Mouse (Mus musculus): ENCODE data around the gene Grtp1.

Gene Grtp1

DNA sequence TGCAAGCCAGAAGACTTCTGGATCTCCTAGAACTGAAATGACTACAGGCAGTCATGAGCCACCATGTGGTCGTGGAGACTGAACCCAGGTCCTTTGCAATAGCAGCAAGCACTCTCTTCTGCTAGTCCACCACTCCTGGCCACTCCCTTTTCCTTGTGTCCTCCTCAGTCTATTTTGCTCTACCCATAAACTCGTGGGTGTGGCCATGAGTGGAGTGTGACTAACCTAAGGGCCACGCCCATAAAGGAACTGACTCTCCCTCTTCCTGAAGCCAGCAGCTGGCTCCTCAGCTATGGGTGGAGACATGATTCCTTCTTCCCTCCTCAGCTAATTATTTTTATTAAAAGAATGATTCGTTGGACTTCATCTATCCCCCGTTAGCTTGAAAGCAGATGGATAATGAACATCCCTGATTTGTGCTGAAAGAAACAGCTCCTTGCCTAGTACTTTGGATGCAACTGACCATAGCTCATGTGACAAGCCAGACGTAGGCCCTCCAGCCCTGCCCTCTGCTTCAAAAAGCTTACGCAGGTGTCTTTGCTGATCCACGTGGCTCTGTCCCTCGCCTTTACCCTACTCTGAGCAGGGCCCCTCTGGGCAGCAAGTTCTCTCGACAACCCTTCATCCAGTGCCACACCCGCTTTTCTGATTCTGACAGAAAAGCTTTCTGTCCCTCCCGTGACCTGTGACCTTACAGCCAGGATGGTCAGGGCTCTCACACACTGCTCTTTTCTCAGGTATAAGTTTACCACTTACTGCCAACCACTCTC lies 4.1 kb upstream of the Grtp1 start:
- no peak for DNase-seq (ENCODE audit: low read depth, low spot score)

DNA sequence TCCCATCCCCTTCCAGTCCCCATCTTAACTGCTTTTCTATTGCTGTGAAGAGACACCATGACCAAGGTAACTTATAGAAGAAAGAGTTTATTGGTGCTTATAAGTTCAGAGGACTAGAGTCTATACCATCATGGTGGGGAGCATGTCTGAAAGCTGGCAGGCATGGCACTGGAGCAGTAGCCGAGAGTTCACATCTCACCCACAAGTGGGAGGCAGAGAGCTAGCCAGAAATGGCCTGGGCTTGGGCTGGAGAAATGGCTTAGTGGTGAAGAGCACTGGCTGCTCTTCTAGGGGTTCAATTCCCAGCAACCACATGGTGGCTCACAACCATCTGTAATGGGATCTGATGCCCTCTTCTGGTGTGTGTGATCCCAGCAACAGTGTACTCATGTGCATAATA lies 3.1 kb upstream of the Grtp1 start:
- DNase-seq (ENCODE audit: low read depth, low spot score): no peak

- DNase-seq (ENCODE audit: low read depth, low spot score): no peak
These were observed 2.4 kb upstream of the Grtp1 start for GRCm38 (mm10) chr8:13202806-13203205.

DNA sequence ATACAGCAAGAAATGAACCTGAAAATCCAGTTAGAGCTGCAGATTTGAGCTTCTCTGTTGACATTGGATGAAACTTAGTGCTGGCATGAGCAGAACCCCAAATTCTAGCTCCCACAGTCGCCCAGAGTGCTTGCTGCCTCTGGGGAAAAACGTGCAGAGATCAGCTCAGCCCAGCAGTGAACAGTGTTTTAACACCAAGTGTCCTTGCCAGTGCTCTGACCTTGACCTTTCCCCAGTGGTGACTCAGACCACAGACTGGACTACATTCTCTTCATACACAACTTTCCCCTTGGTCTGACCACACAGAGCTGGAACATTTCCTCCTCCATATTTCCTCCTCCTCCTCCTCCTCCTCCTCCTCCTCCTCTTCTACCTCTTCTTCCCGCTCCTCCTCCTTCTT lies 1.6 kb upstream of the Grtp1 start:
- DNase-seq (ENCODE audit: low read depth, low spot score): no peak

DNA sequence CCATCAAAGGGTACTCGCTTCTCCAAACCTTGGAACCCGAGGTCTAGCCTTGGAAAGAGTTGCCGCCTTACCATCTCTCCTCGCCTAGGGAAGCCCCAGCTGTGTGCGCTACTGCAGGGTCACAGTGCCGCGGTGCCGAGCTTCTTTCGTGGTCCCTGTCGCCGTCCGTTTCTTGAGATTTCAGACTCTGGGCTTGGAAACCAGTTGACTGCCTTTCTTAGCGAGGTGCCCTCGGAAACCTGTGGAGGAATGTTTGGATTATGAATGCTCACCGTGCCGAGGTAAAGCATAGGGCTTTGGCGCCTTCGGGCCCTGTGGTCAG lies 554 bp upstream of the Grtp1 start:
- no peak for DNase-seq (ENCODE audit: low read depth, low spot score)

DNA sequence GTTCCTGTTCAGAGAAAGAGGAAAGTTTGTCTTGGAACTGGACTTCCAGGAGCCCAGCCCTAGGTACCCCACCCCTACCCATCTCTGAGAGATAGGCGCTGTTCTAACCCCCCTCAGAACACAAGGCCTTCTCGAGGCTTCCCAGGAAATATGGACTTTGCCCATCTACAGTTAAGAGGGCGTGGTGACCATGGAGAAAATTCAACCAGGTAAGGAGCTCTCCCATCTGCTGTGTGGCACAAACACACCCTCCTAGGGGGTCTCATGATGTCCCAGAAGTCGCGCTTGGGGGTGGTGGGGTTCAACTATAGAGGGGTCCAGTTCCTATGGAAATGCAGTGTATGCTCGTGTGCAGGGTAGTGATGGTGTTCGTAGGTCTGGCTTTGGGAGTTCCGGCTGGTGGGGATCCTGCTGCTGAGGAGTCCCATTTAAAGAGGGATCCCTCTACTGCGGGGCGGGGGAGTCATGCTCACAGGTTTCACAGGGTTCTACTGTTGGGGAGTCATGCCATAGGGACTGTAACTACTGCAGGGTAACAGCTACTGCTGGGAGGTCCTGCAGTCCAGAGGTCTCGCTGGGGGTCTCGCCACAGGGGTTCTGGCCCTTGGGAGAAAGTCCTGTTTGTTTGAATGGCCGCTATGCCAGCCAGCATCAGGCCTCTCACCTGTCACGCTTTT lies 897 bp downstream of the Grtp1 start:
- no peak for DNase-seq (ENCODE audit: low read depth, low spot score)

GRCm38 (mm10) chr8:13197493-13197892 lies 2.9 kb downstream of the Grtp1 start:
- DNase-seq (ENCODE audit: low read depth, low spot score): no peak

DNA sequence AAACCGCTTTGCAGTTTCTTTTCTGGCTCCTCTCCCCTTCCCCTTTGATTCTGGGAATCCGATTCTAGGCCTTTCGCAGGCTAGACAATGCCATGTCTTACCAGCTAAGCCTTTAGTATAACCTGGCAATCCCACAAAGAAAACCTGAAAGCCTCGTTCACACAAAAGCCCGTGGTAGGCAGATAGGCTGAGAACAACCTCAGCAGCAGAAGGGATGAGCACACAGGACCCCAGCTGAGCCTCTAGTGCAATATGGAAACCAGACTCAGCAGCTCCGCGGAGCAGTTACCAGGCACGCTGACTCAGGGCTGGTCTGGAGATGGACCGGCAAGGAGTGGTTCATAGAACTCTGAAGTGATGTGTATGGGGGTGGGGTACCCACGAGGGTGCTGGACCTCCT lies 5.6 kb downstream of the Grtp1 start:
- no peak for DNase-seq (ENCODE audit: low read depth, low spot score)

DNA sequence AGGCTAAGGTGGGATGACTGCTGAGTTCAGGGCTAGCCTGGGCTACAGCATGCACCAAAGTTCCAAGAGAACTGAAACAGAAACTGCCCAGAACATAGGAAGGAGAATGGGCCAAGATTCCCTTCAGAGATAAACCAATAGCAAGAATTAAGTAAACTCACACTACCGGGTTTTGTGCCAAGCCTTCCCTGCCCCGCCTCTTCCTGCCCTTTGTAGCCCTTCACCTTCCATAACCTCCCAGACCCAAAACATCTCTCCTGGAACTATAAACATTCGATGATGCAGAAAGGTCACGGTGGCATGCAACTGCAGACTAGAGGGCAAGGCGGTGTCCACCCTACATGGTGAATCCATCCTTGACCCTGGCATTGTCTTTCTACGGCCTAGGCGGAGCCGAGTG lies 10.2 kb downstream of the Grtp1 start:
- DNase-seq (ENCODE audit: low read depth, low spot score): no peak

GRCm38 (mm10) chr8:13188857-13189256 lies 11.6 kb downstream of the Grtp1 start:
- DNase-seq (ENCODE audit: low read depth, low spot score): no peak

DNA sequence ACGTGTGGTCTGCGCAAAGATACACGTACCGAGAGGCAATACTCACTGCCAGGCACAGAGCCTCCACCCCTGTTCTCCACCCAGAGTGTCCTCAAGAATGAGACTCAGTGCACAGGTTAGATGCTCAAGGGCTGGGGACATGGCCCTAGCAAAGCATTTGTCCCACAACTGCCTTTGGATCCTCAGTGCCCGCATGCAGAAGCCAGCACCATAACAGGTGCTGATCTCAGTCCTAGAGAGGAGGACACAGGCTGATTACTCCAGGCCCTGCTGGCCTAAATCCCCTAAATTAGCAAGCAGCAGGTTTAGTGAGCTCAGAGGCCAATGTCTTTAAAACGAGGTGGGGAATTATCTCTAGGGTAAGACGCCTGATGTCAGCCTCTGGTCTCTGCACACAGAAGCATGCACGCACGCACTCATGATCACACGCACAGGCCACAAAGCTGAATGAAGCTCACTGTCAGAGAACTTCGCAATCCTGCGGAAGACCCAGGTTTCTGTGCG lies 12.3 kb downstream of the Grtp1 start:
- no peak for DNase-seq (ENCODE audit: low read depth, low spot score)

GRCm38 (mm10) chr8:13187638-13188037 lies 12.8 kb downstream of the Grtp1 start:
- no peak for DNase-seq (ENCODE audit: low read depth, low spot score)

GRCm38 (mm10) chr8:13187229-13187628 lies 13.2 kb downstream of the Grtp1 start:
- DNase-seq (ENCODE audit: low read depth, low spot score): no peak

DNA sequence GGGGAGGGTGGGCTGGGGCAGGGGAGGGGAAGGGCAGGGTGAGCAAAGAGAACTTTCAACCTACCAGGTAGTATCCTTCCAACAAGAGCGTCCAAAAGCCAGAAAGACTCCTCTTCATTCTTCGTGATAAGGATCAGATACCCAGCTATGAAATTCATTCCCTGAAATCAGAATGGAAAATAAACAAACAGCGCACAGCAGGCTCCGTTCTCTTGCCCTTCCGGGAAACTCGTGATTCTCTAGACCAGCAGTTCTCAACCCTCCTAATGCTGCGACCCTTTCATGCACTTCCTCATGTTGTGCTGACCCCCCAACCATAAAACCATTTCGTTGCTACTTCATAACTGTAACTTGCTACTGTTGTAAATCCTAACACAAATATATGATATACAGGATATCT lies 13.6 kb downstream of the Grtp1 start:
- no peak for DNase-seq (ENCODE audit: low read depth, low spot score)

- DNase-seq (ENCODE audit: low read depth, low spot score): no peak
These were observed 18.8 kb downstream of the Grtp1 start for GRCm38 (mm10) chr8:13181691-13181976.

- no peak for DNase-seq (ENCODE audit: low read depth, low spot score)
These were observed 19.3 kb downstream of the Grtp1 start for GRCm38 (mm10) chr8:13180911-13181690.

DNA sequence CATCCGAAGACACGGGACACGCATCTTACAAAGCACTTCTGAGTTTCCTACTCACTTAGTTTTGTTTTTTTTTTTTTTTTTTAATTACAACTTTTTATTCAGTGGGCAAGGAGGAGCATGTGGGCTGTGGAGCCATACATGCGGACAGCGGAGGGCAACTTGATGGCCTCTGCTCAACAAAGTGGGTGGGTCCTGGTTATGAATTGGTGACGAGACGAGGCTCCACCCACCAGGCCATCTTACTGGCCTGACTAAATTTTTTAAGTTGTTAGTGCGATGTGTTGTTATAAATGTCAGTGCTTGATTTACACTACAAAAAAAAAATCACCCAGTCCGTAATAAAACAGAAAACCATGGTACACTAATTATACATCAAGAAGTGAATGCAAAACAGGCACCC lies 20.0 kb downstream of the Grtp1 start:
- DNase-seq (ENCODE audit: low read depth, low spot score): no peak

DNA sequence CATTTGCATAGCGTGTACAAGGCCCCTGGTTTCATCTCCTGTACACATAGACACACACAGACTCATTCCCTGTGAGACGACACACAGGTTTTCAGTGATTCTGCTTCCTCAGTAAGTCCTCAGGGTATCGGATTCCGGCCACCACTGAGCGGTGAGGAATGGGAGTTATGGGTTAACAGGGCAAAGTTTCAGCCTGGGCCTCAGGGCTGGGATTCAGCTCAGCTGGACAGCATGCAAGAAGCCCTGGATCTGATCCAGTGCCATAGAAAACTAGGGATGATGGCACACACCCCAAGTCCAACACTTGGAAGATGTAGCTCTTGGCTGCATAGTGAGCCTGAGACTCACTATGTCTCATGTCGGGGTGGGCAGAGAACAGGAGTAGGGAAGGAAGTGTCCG lies 20.5 kb downstream of the Grtp1 start:
- DNase-seq (ENCODE audit: low read depth, low spot score): no peak

- DNase-seq (ENCODE audit: low read depth, low spot score): no peak
These were observed 20.9 kb downstream of the Grtp1 start for GRCm38 (mm10) chr8:13179482-13179881.

GRCm38 (mm10) chr8:13178137-13178536 lies 22.3 kb downstream of the Grtp1 start:
- no peak for DNase-seq (ENCODE audit: low read depth, low spot score)

GRCm38 (mm10) chr8:13177173-13177852 lies 23.1 kb downstream of the Grtp1 start:
- DNase-seq (ENCODE audit: low read depth, low spot score): no peak

DNA sequence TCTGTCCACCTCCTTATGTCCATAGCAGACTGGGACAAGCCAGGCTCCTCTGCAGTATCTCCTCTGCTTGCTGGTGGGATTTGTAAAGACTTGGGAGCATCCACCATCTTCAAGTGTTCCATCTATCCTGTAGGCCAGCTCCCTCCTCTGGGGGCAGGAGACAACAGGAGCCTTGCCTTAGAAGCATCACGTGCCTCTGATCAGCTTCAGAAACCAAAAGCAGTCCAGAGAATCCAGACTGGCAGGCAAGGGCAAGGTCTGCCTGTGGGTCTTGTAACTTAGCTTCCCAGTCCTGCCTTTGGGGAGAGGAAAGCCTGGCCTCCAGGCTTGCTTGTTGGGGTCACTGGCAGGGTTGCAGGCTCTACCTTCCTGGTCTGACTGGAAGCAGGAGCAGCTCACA lies 24.8 kb downstream of the Grtp1 start:
- no peak for DNase-seq (ENCODE audit: low read depth, low spot score)
